Mouse (Mus musculus) small intestine, adult 2 months (tissue): ENCODE results near the gene Atp5c1.

ENCODE experiments used
- CTCF ChIP-seq: fragments of 200-500 bp; IDR thresholded peaks from 2 replicates; pipeline ENCODE4 v1.5.1; 2012; ENCODE audit warnings: low read depth, mild to moderate bottlenecking, control low read depth, inconsistent platforms, low read length, moderate library complexity, mixed read lengths; ENCODE audit not compliant: insufficient replicate concordance, insufficient read length; ENCODE audit errors: extremely low read depth
- POLR2A ChIP-seq: fragments of 200-500 bp; IDR thresholded peaks from 2 replicates; pipeline ENCODE4 v1.6.1; 2012; ENCODE audit warnings: low read depth, mild to moderate bottlenecking, control low read depth, inconsistent platforms, low read length, moderate library complexity

DNA sequence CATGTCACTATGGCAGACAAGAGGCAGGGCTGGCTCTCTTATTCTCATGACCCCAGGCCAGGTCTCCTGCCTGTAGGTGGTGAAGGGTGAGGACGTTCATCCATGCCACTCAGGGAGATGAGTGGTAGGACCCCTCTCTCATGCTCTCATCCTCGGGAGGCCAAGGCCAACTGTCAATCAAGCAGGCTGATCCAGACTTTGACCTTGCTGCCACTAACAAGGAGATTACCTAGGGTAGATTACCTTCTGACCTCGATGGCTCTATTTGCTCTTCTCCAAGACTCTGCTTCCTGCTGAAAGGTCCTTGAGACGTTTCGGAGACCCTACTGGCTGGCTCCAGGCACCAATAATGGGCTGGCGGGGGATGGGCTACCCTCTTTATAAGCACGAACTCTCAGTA is 5.8 kb downstream of the Atp5c1 start:
- TF ChIP-seq CTCF (no peak), POLR2A (no peak)
